Mouse (Mus musculus): ENCODE measurements around the gene Camta1. TPM values are rescaled to one million over a fixed set of nuclear protein-coding genes. Genes with fewer than 3 reads are reported as not detected.

Gene Camta1
- polyA plus RNA-seq, 1 experiment: 27.1 TPM

- WGBS: 93% methylated on average over 7 of the region's 7 CpGs
- Histone ChIP-seq H3K27me3 (ENCODE audit: control insufficient read depth, insufficient read depth, low read length) (no peaks in the 10 kb centered on the region), H3K4me3 (ENCODE audit: control insufficient read depth, insufficient read depth, low read length) (no peak overlapping the region), H3K4me1 (replicated peaks; ENCODE audit: control insufficient read depth, insufficient read depth, low read length) (no peaks in the 10 kb centered on the region), H3K36me3 (ENCODE audit: control insufficient read depth, insufficient read depth, low read length) (no peaks in the 10 kb centered on the region), H3K27ac (ENCODE audit: control insufficient read depth, insufficient read depth, low read length) (no peak overlapping the region)
- no peak for DNase-seq
- TF ChIP-seq CTCF (IDR thresholded peaks at IDR 0.05; ENCODE audit: borderline replicate concordance, control insufficient read depth, extremely low read depth, insufficient read depth, low read length, poor library complexity) (no peak), POLR2A (IDR thresholded peaks at IDR 0.05; ENCODE audit: control insufficient read depth, extremely low read depth, insufficient read depth, low read length, poor library complexity) (no peak)
These were observed 33.9 kb upstream of the Camta1 start for GRCm38 (mm10) chr4:151895624-151896023.

DNA sequence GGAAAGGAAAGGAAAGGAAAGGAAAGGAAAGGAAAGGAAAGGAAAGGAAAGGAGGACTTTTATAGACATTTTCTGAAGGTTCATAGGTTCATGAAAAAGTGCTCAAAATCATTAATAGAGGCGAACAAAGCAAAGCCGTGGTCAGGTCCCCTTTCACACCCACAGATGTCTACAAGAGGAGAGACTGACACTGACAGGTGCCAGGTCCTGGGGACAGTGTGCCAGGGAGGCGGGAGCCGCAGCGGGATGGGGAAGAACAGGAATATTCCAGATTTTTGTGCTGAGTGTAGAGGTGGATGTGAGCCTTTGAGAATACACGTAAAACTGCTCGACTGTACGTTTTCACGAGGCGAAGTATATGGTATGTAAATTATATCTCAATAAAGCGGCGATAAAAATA lies 33.2 kb upstream of the Camta1 start:
- Histone ChIP-seq H3K27me3 (ENCODE audit: control insufficient read depth, insufficient read depth, low read length) (no peaks in the 10 kb centered on the region), H3K27ac (ENCODE audit: control insufficient read depth, insufficient read depth, low read length) (no peak overlapping the region), H3K36me3 (ENCODE audit: control insufficient read depth, insufficient read depth, low read length) (no peaks in the 10 kb centered on the region), H3K4me3 (ENCODE audit: control insufficient read depth, insufficient read depth, low read length) (no peak overlapping the region), H3K4me1 (replicated peaks; ENCODE audit: control insufficient read depth, insufficient read depth, low read length) (no peaks in the 10 kb centered on the region)
- 94% methylated on average over 12 of the region's 12 CpGs for WGBS
- TF ChIP-seq CTCF (IDR thresholded peaks at IDR 0.05; ENCODE audit: borderline replicate concordance, control insufficient read depth, extremely low read depth, insufficient read depth, low read length, poor library complexity): no peak
- no peak for TF ChIP-seq POLR2A (IDR thresholded peaks at IDR 0.05; ENCODE audit: control insufficient read depth, extremely low read depth, insufficient read depth, low read length, poor library complexity)
- no peak for DNase-seq

GRCm38 (mm10) chr4:151893241-151893640 lies 31.6 kb upstream of the Camta1 start:
- 80% methylated on average over 6 of the region's 6 CpGs for WGBS
- TF ChIP-seq CTCF (IDR thresholded peaks at IDR 0.05; ENCODE audit: borderline replicate concordance, control insufficient read depth, extremely low read depth, insufficient read depth, low read length, poor library complexity) (no peak), POLR2A (IDR thresholded peaks at IDR 0.05; ENCODE audit: control insufficient read depth, extremely low read depth, insufficient read depth, low read length, poor library complexity) (no peak)
- DNase-seq: no peak
- H3K4me1 ChIP-seq (replicated peaks; ENCODE audit: control insufficient read depth, insufficient read depth, low read length): no peaks in the 10 kb centered on the region
- H3K36me3 ChIP-seq (ENCODE audit: control insufficient read depth, insufficient read depth, low read length): no peaks in the 10 kb centered on the region
- no peaks in the 10 kb centered on the region for H3K27me3 ChIP-seq (ENCODE audit: control insufficient read depth, insufficient read depth, low read length)
- H3K27ac ChIP-seq (ENCODE audit: control insufficient read depth, insufficient read depth, low read length): no peak overlapping the region
- no peak overlapping the region for H3K4me3 ChIP-seq (ENCODE audit: control insufficient read depth, insufficient read depth, low read length)

DNA sequence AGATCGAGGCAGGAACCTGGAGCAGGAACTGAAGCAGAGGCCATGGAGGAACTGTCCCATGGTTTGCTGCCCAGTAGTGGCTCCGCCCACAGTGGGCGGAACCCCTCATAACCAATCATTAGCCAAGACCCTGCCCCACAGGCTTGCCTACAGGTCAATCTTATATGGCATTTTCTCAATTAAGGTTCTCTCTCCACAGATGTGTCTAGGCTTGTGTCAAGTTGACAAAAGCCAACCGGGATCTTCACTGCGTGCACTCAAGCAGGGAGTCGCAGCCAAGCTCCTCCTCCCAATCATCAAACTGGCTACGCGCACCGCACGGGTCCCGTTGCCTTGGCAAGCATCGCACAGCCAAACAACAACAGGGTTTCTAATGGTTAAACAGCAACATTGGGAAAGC lies 19.9 kb upstream of the Camta1 start:
- no peaks in the 10 kb centered on the region for H3K4me1 ChIP-seq (replicated peaks; ENCODE audit: control insufficient read depth, insufficient read depth, low read length)
- 95% methylated on average over 12 of the region's 12 CpGs for WGBS

GRCm38 (mm10) chr4:151880044-151880690 lies 18.5 kb upstream of the Camta1 start:
- no peak for DNase-seq
- Histone ChIP-seq H3K4me3 (ENCODE audit: control insufficient read depth, insufficient read depth, low read length) (no peak overlapping the region), H3K36me3 (ENCODE audit: control insufficient read depth, insufficient read depth, low read length) (no peaks in the 10 kb centered on the region), H3K27me3 (ENCODE audit: control insufficient read depth, insufficient read depth, low read length) (no peaks in the 10 kb centered on the region), H3K27ac (ENCODE audit: control insufficient read depth, insufficient read depth, low read length) (no peak overlapping the region), H3K4me1 (replicated peaks; ENCODE audit: control insufficient read depth, insufficient read depth, low read length) (no peaks in the 10 kb centered on the region)
- WGBS: 88% methylated on average over 5 of the region's 5 CpGs
- TF ChIP-seq POLR2A (IDR thresholded peaks at IDR 0.05; ENCODE audit: control insufficient read depth, extremely low read depth, insufficient read depth, low read length, poor library complexity): no peak
- no peak for TF ChIP-seq CTCF (IDR thresholded peaks at IDR 0.05; ENCODE audit: borderline replicate concordance, control insufficient read depth, extremely low read depth, insufficient read depth, low read length, poor library complexity)

More for the DNA sequence above, 19.9 kb upstream of the Camta1 start:
- no peak for DNase-seq
- no peaks in the 10 kb centered on the region for H3K36me3 ChIP-seq (ENCODE audit: control insufficient read depth, insufficient read depth, low read length)
- TF ChIP-seq CTCF (IDR thresholded peaks at IDR 0.05; ENCODE audit: borderline replicate concordance, control insufficient read depth, extremely low read depth, insufficient read depth, low read length, poor library complexity) (no peak), POLR2A (IDR thresholded peaks at IDR 0.05; ENCODE audit: control insufficient read depth, extremely low read depth, insufficient read depth, low read length, poor library complexity) (no peak)
- no peak overlapping the region for H3K4me3 ChIP-seq (ENCODE audit: control insufficient read depth, insufficient read depth, low read length)
- H3K27me3 ChIP-seq (ENCODE audit: control insufficient read depth, insufficient read depth, low read length): no peaks in the 10 kb centered on the region
- H3K27ac ChIP-seq (ENCODE audit: control insufficient read depth, insufficient read depth, low read length): no peak overlapping the region

- H3K36me3 ChIP-seq (ENCODE audit: control insufficient read depth, insufficient read depth, low read length): no peaks in the 10 kb centered on the region
- WGBS: 46% methylated on average over 14 of the region's 14 CpGs
- no peak for DNase-seq
- no peaks in the 10 kb centered on the region for H3K27me3 ChIP-seq (ENCODE audit: control insufficient read depth, insufficient read depth, low read length)
- no peak overlapping the region for H3K4me3 ChIP-seq (ENCODE audit: control insufficient read depth, insufficient read depth, low read length)
- H3K27ac ChIP-seq (ENCODE audit: control insufficient read depth, insufficient read depth, low read length): no peak overlapping the region
- no peaks in the 10 kb centered on the region for H3K4me1 ChIP-seq (replicated peaks; ENCODE audit: control insufficient read depth, insufficient read depth, low read length)
- no peak for TF ChIP-seq CTCF (IDR thresholded peaks at IDR 0.05; ENCODE audit: borderline replicate concordance, control insufficient read depth, extremely low read depth, insufficient read depth, low read length, poor library complexity)
- TF ChIP-seq POLR2A (IDR thresholded peaks at IDR 0.05; ENCODE audit: control insufficient read depth, extremely low read depth, insufficient read depth, low read length, poor library complexity): no peak
These were observed 14.7 kb upstream of the Camta1 start for GRCm38 (mm10) chr4:151876400-151876799.

DNA sequence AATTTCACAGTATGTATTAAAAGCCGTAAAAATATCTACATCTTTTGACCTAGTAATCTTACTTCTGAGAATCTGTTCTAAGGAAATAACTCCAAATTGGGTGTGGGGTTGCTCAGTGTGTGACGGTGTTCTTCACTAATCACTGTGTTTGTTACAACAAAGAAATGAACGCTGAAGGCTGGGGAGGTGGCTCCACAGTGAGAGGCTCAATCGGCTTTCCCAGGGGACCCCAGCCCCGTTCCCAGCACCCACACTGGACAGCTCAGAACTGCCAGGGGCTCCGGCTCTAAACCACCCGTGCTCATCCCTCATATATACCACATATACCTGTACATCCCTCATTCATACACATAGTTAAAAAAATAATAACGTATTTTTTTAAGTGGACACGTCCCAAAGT lies 1.8 kb upstream of the Camta1 start:
- peaks cover 11% of the 10 kb centered on the region for H3K4me1 ChIP-seq (replicated peaks; ENCODE audit: control insufficient read depth, insufficient read depth, low read length)
- WGBS: 76% methylated on average over 9 of the region's 9 CpGs
- H3K27me3 ChIP-seq (ENCODE audit: control insufficient read depth, insufficient read depth, low read length): no peaks in the 10 kb centered on the region
- H3K4me3 ChIP-seq (ENCODE audit: control insufficient read depth, insufficient read depth, low read length): no peak overlapping the region
- H3K36me3 ChIP-seq (ENCODE audit: control insufficient read depth, insufficient read depth, low read length): no peaks in the 10 kb centered on the region
- TF ChIP-seq CTCF (IDR thresholded peaks at IDR 0.05; ENCODE audit: borderline replicate concordance, control insufficient read depth, extremely low read depth, insufficient read depth, low read length, poor library complexity) (no peak), POLR2A (IDR thresholded peaks at IDR 0.05; ENCODE audit: control insufficient read depth, extremely low read depth, insufficient read depth, low read length, poor library complexity) (no peak)
- DNase-seq: no peak
- no peak overlapping the region for H3K27ac ChIP-seq (ENCODE audit: control insufficient read depth, insufficient read depth, low read length)
